Mouse (Mus musculus): ENCODE measurements around the gene Krt84.
A peak's percentile ranks its signal among the peaks of the same experiment; 100 is the strongest.

Krt84 gene

GRCm38 (mm10) chr15:101494203-101494602 is 38.4 kb downstream of the Krt84 start:
- no peak for DNase-seq

- no peak for DNase-seq
Measured at GRCm38 (mm10) chr15:101493713-101494112, 38.9 kb downstream of the Krt84 start.

- DNase-seq = no peak
Measured at GRCm38 (mm10) chr15:101492718-101493117, 39.9 kb downstream of the Krt84 start.

GRCm38 (mm10) chr15:101491431-101491830 is 41.2 kb downstream of the Krt84 start, which contains the start of gene Krt83:
Krt83 (minus strand) TSS chr15:101491512.
- no peak for DNase-seq

DNA sequence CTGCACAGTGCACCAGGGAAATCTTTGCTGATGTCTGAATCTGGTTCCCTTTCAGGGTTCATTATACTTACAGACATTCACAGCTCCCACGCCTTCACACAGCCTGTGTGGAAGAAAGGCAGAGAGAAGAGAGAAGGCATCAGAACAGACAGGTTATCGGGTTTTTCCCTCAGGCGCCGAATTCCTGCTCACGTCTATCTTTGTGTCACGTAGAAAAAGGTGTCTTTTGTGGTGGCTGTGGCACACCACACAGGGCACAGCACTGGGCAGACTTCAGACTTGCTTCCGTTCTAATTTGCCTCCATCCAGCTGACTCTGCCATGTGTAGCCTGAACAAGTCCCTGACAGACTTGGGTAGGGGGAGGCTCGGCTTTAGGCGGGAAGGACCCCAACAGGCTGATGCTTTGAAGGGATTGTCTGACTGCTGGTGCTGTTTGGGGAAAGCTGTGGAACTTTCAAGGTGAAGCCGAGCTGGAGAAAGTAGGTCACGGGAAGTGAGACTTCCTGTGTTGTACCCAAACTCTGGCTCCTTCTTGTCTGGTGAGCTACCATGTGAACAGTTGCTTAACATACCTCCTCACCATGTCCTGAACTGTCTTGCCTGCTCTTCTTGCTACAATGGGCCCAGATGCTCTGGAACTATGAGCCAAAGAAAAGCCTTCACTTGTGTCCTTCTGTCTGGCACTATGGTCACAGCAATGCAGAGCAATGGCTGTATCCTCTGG is 46.5 kb downstream of the Krt84 start:
- no peak for DNase-seq

DNA sequence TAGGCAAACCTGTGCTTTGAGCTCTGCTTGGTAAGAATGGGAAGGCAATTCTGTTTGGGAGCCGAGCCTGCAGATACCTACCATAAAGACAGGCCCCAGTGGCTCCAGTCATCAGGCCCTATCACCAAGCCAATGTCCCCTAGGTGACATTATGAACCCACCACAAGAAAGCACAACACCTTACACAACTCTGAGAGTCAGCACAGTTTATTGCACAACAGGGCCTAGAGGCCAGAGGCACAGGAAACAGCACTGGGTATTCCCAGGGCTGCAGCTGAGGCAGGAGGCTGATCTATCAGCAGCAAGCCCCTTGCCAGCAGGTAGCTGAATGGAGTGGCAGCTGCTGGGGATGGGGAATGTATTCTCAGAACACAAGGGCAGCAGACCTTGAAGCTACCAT is 47.7 kb downstream of the Krt84 start:
- DNase-seq = no peak

DNA sequence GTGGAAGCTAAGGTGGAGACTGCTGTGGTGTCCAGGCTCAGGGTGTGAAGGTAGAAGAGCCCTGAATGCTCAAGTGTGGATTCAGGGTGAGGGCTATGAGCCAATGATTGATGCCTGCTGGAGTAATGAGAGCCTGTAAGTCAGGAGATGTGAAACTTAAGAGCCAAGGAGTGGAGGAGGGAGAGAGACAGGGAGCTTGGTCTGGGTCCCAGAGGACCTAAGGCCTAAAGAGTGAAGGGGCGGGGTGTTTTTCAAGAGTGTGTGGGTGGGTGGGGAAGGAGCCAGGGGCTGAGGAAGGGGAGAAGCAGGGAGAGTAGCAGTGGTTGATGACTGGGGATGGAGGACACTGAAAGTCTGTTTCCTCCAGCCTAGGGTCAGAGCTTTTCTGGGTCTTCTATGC is 49.0 kb downstream of the Krt84 start:
- DNase-seq = no peak

- DNase-seq = no peak
Measured at GRCm38 (mm10) chr15:101482056-101482455, 50.6 kb downstream of the Krt84 start.

DNA sequence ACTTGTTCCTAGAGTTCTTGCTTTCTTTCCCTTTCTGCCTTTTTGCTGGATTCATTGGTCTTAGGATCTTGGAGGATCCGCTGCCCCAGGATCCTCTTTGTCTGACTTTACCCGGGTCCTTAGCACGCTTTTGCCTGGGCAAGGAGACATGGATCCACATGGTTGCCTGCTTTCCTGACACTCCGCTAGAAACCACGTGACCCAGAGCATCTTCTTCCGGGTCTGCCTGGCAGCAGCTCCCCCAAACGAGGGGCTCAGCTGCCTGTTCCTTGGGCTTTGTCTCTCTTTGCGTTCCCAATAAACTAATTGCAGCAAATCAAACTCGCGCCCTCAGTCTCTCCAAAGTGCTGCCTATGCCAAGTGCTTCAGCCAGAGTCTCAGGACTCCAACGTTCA is 53.0 kb downstream of the Krt84 start:
- DNase-seq = no peak

- DNase-seq = peak; percentile 20
Measured at GRCm38 (mm10) chr15:101479007-101479665, 53.5 kb downstream of the Krt84 start.
